Mouse (Mus musculus): ENCODE results near the gene Thoc3. TPM values are rescaled to one million over a fixed set of nuclear protein-coding genes. Genes with fewer than 3 reads are reported as not detected.

Thoc3 gene
- total RNA-seq, 1 experiment from 2014 or later = 46.4 TPM

- peak; percentile 91 for ATAC-seq (replicated peaks; ENCODE audit: low read depth, poor library complexity, severe bottlenecking)
Observed at GRCm38 (mm10) chr13:54446686-54447495, 21.8 kb downstream of the Thoc3 start.

- no peak for ATAC-seq (replicated peaks; ENCODE audit: low read depth, poor library complexity, severe bottlenecking)
Observed at GRCm38 (mm10) chr13:54443693-54444092, 25.0 kb downstream of the Thoc3 start.

- no peak for ATAC-seq (replicated peaks; ENCODE audit: low read depth, poor library complexity, severe bottlenecking)
Observed at GRCm38 (mm10) chr13:54439912-54440311, 28.7 kb downstream of the Thoc3 start.

- ATAC-seq (replicated peaks; ENCODE audit: low read depth, poor library complexity, severe bottlenecking) = no peak
Observed at GRCm38 (mm10) chr13:54438814-54439213, 29.8 kb downstream of the Thoc3 start.

- no peak for ATAC-seq (replicated peaks; ENCODE audit: low read depth, poor library complexity, severe bottlenecking)
Observed at GRCm38 (mm10) chr13:54437083-54437482, 31.6 kb downstream of the Thoc3 start.

GRCm38 (mm10) chr13:54436666-54437065 is 32.0 kb downstream of the Thoc3 start:
- ATAC-seq (replicated peaks; ENCODE audit: low read depth, poor library complexity, severe bottlenecking) = no peak

GRCm38 (mm10) chr13:54431161-54431560 is 37.5 kb downstream of the Thoc3 start:
- ATAC-seq (replicated peaks; ENCODE audit: low read depth, poor library complexity, severe bottlenecking) = no peak

GRCm38 (mm10) chr13:54430051-54430450 is 38.6 kb downstream of the Thoc3 start:
- ATAC-seq (replicated peaks; ENCODE audit: low read depth, poor library complexity, severe bottlenecking) = no peak

GRCm38 (mm10) chr13:54428771-54429170 is 39.9 kb downstream of the Thoc3 start:
- no peak for ATAC-seq (replicated peaks; ENCODE audit: low read depth, poor library complexity, severe bottlenecking)

- ATAC-seq (replicated peaks; ENCODE audit: low read depth, poor library complexity, severe bottlenecking) = no peak
Observed at GRCm38 (mm10) chr13:54426781-54427655, 41.6 kb downstream of the Thoc3 start.

GRCm38 (mm10) chr13:54425269-54425668 is 43.4 kb downstream of the Thoc3 start:
- ATAC-seq (replicated peaks; ENCODE audit: low read depth, poor library complexity, severe bottlenecking) = no peak

GRCm38 (mm10) chr13:54420226-54420625 is 48.4 kb downstream of the Thoc3 start:
- ATAC-seq (replicated peaks; ENCODE audit: low read depth, poor library complexity, severe bottlenecking) = no peak

- no peak for ATAC-seq (replicated peaks; ENCODE audit: low read depth, poor library complexity, severe bottlenecking)
Observed at GRCm38 (mm10) chr13:54418781-54419327, 49.8 kb downstream of the Thoc3 start.

GRCm38 (mm10) chr13:54415059-54415458 is 53.6 kb downstream of the Thoc3 start:
- ATAC-seq (replicated peaks; ENCODE audit: low read depth, poor library complexity, severe bottlenecking) = no peak

GRCm38 (mm10) chr13:54412721-54413120 is 55.9 kb downstream of the Thoc3 start:
- ATAC-seq (replicated peaks; ENCODE audit: low read depth, poor library complexity, severe bottlenecking) = no peak

GRCm38 (mm10) chr13:54412236-54412635 is 56.4 kb downstream of the Thoc3 start:
- ATAC-seq (replicated peaks; ENCODE audit: low read depth, poor library complexity, severe bottlenecking) = 0 out of 2 replicates have a peak, but pooled peaks have one; percentile 18

GRCm38 (mm10) chr13:54411656-54412055 is 57.0 kb downstream of the Thoc3 start:
- no peak for ATAC-seq (replicated peaks; ENCODE audit: low read depth, poor library complexity, severe bottlenecking)
